Mouse (Mus musculus) G1E (cell line): Measurements from ENCODE around the gene Rsph1. TPM values are rescaled to one million over a fixed set of nuclear protein-coding genes. Genes with fewer than 3 reads are reported as not detected.

Experiments used
- ATAC-seq: 2 replicates; pipeline ENCODE4 v1.8.0; 2016; ENCODE audit warnings: mild to moderate bottlenecking; ENCODE audit not compliant: insufficient number of reproducible peaks, poor library complexity, low FRiP score, severe bottlenecking; ENCODE audit errors: extremely low read depth
- DNase-seq: peaks from one replicate; pipeline ENCODE4 v3.0.0; 2012; ENCODE audit warnings: low spot score
- H3K27me3 ChIP-seq: 2 replicates; pipeline ENCODE4 v1.6.1; 2012; ENCODE audit warnings: mild to moderate bottlenecking, low read length, inconsistent platforms; ENCODE audit not compliant: insufficient read depth
- H3K36me3 ChIP-seq: replicated peaks from 2 replicates; pipeline ENCODE3; 2012; ENCODE audit warnings: mild to moderate bottlenecking, inconsistent platforms
- H3K4me1 ChIP-seq: 2 replicates; pipeline ENCODE4 v1.6.1; 2012; ENCODE audit warnings: low read depth, low read length, inconsistent platforms, mixed read lengths; ENCODE audit not compliant: insufficient read depth
- H3K4me3 ChIP-seq: 2 replicates; pipeline ENCODE4 v1.5.1; 2012; ENCODE audit warnings: low read depth, mild to moderate bottlenecking, inconsistent platforms, low read length, moderate library complexity, mixed read lengths
- H3K9me3 ChIP-seq: replicated peaks from 2 replicates; pipeline ENCODE4 v1.6.1; 2012; ENCODE audit warnings: inconsistent platforms
- CTCF ChIP-seq: IDR thresholded peaks from 2 replicates; pipeline ENCODE4 v1.5.1; 2012; ENCODE audit warnings: low read depth, low read length, inconsistent platforms, mixed read lengths
- GATA1 ChIP-seq: IDR thresholded peaks from 2 replicates; pipeline ENCODE4 v1.6.1; 2012; ENCODE audit warnings: borderline replicate concordance, low read length, inconsistent platforms, mixed read lengths
- GATA2 ChIP-seq: IDR thresholded peaks from 2 replicates; pipeline ENCODE4 v1.6.1; 2012; ENCODE audit warnings: low read depth, low read length, inconsistent platforms, borderline replicate concordance
- POLR2AphosphoS5 ChIP-seq: IDR thresholded peaks from 2 replicates; pipeline ENCODE4 v1.6.1; 2012; ENCODE audit warnings: low read depth, low read length, inconsistent platforms; ENCODE audit not compliant: insufficient replicate concordance
- TAL1 ChIP-seq: conservative IDR thresholded peaks from 2 replicates; pipeline ENCODE4 v1.6.1; 2012; ENCODE audit warnings: low read depth, low read length, inconsistent platforms, mixed read lengths
- polyA plus RNA-seq: library from polyadenylated mRNA; stranded (reverse); fragments of >175 nt; gene quantifications from 2 replicates; pipeline ENCODE4 v1.2.3, GENCODE M21; 2012
- total RNA-seq, 2 experiments: library from RNA; stranded (forward) in 1 of 2; stranded (reverse) in 1 of 2; fragments of 200-1000 nt in 1 of 2; fragments of >200 nt in 1 of 2; fragmentation: Nextera tagmentation in 1 of 2; gene quantifications; 2 replicates each; pipeline ENCODE4 v1.2.3; 2014 to 2017

The Rsph1 gene
- total and polyA plus RNA-seq, 3 experiments = not detected

- DNase-seq (no peak), ATAC-seq (no peak)
- no peak for TF ChIP-seq POLR2AphosphoS5
- no peak for TF ChIP-seq GATA2
- Histone ChIP-seq H3K4me1 (no peaks in the 10 kb centered on the region), H3K36me3 (no peaks in the 10 kb centered on the region), H3K9me3 (peaks cover 55% of the 10 kb centered on the region), H3K27me3 (no peaks in the 10 kb centered on the region), H3K4me3 (no peak overlapping the region)
Observed at GRCm38 (mm10) chr17:31247144-31247543, 30.0 kb downstream of the Rsph1 start.

GRCm38 (mm10) chr17:31245321-31245720 is 31.9 kb downstream of the Rsph1 start:
- TF ChIP-seq TAL1 (no peak), GATA2 (no peak), CTCF (no peak), GATA1 (no peak), POLR2AphosphoS5 (no peak)
- H3K9me3 ChIP-seq = peaks cover 58% of the 10 kb centered on the region
- ATAC-seq = no peak
- no peak for DNase-seq
- no peaks in the 10 kb centered on the region for H3K4me1 ChIP-seq
- no peak overlapping the region for H3K4me3 ChIP-seq
- H3K27me3 ChIP-seq = no peaks in the 10 kb centered on the region
- no peaks in the 10 kb centered on the region for H3K36me3 ChIP-seq

GRCm38 (mm10) chr17:31242764-31243163 is 34.4 kb downstream of the Rsph1 start:
- peaks cover 71% of the 10 kb centered on the region for H3K9me3 ChIP-seq
- no peak for DNase-seq
- H3K4me1 ChIP-seq = no peaks in the 10 kb centered on the region
- ATAC-seq = no peak
- no peak overlapping the region for H3K4me3 ChIP-seq
- H3K36me3 ChIP-seq = no peaks in the 10 kb centered on the region
- TF ChIP-seq GATA2 = no peak
- TF ChIP-seq POLR2AphosphoS5 = no peak
- no peak for TF ChIP-seq TAL1
- TF ChIP-seq GATA1 = no peak
- no peak for TF ChIP-seq CTCF
- H3K27me3 ChIP-seq = no peaks in the 10 kb centered on the region

- no peak overlapping the region for H3K4me3 ChIP-seq
Observed at GRCm38 (mm10) chr17:31241156-31241555, 36.0 kb downstream of the Rsph1 start.

GRCm38 (mm10) chr17:31238234-31239020 is 38.8 kb downstream of the Rsph1 start:
- Histone ChIP-seq H3K36me3 (no peaks in the 10 kb centered on the region), H3K4me1 (no peaks in the 10 kb centered on the region), H3K9me3 (peaks cover 80% of the 10 kb centered on the region), H3K4me3 (no peak overlapping the region), H3K27me3 (no peaks in the 10 kb centered on the region)
- TF ChIP-seq GATA2 = no peak
- no peak for TF ChIP-seq POLR2AphosphoS5
- TF ChIP-seq GATA1 = no peak
- TF ChIP-seq TAL1 = no peak
- TF ChIP-seq CTCF = no peak
- DNase-seq (no peak), ATAC-seq (no peak)

More at GRCm38 (mm10) chr17:31241156-31241555, 36.0 kb downstream of the Rsph1 start:
- Histone ChIP-seq H3K9me3 (peaks cover 78% of the 10 kb centered on the region), H3K36me3 (no peaks in the 10 kb centered on the region), H3K4me1 (no peaks in the 10 kb centered on the region), H3K27me3 (no peaks in the 10 kb centered on the region)
- DNase-seq (no peak), ATAC-seq (no peak)
- TF ChIP-seq POLR2AphosphoS5 = no peak
- no peak for TF ChIP-seq TAL1
- TF ChIP-seq CTCF = no peak
- TF ChIP-seq GATA2 = no peak
- no peak for TF ChIP-seq GATA1

GRCm38 (mm10) chr17:31235915-31236314 is 41.3 kb downstream of the Rsph1 start:
- ATAC-seq (no peak), DNase-seq (no peak)
- Histone ChIP-seq H3K4me3 (no peak overlapping the region), H3K9me3 (peaks cover 81% of the 10 kb centered on the region), H3K27me3 (no peaks in the 10 kb centered on the region), H3K36me3 (no peaks in the 10 kb centered on the region), H3K4me1 (no peaks in the 10 kb centered on the region)
- no peak for TF ChIP-seq GATA2
